In the genomic region with DNA sequence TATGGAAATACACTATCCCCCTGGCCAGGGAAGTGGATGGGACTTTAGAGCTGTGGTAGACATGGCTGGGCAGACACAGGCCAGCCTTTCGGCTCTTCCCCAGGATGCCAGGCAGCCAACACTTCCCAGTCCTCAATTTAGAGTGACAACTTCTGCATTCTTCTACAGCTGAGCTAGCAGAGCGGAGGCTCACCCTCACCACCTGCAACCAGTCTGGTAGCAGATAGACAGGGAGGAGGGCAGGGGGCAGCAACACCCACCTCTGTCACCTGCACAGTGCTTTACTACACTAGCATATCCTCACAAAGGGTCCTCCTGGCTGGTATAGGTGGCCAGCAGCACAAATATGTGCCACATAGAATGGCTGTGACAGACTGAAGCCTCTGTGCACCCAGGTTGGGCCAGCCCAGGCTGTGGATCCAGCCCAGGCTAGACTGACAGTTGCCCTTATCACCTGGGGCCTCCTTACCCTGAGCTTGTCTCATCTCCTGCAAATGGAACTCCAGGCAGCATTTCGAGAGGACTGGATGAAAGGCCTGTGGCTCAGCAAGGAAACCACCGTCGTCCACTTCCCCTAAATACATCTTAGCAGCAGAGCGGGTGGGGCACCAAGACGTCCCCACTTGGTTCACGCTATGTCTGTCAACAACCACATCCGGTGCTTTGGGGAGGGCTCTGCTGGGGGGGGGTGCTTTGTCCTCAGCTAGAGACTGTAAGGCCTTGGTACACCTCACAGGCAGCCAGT, we compare ENCODE assay signal across 8 mouse cellular contexts. TPM values are rescaled to one million over a fixed set of nuclear protein-coding genes. Genes with fewer than 3 reads are reported as not detected.
A peak's percentile ranks its signal among the peaks of the same experiment; 100 is the strongest.
DNase-seq lines count a peak whose midpoint lies in the region; ATAC-seq and TF ChIP-seq lines count a peak whose summit lies in the region.

No protein-coding gene starts in this region.

- no peak overlapping the region for H3K9ac ChIP-seq in intestine, embryonic 16.5 days (ENCODE audit: low read depth, low read length)
- no peak overlapping the region for H3K9ac ChIP-seq in intestine, postnatal 0 days (ENCODE audit: low read depth, low read length)
- no peak overlapping the region for H3K9ac ChIP-seq in stomach, postnatal 0 days (ENCODE audit: low read length)
- no peak overlapping the region for H3K9ac ChIP-seq in hindbrain, embryonic 12.5 days

- no peaks in the 10 kb centered on the region for H3K36me3 ChIP-seq in intestine, embryonic 16.5 days (ENCODE audit: control insufficient read depth, insufficient read depth, low read length)
- H3K36me3 ChIP-seq in intestine, postnatal 0 days (ENCODE audit: control insufficient read depth, insufficient read depth) = no peaks in the 10 kb centered on the region
- H3K36me3 ChIP-seq in stomach, postnatal 0 days (ENCODE audit: control insufficient read depth, insufficient read depth, low read length) = no peaks in the 10 kb centered on the region
- no peaks in the 10 kb centered on the region for H3K36me3 ChIP-seq in hindbrain, embryonic 12.5 days

- no peak overlapping the region for H3K4me3 ChIP-seq in intestine, embryonic 16.5 days (ENCODE audit: low read length)
- no peak overlapping the region for H3K4me3 ChIP-seq in intestine, postnatal 0 days (ENCODE audit: low read depth, low read length)
- no peak overlapping the region for H3K4me3 ChIP-seq in stomach, postnatal 0 days (ENCODE audit: low read depth, low read length)
- H3K4me3 ChIP-seq in cerebellum, adult 2 months (replicated peaks; ENCODE audit: insufficient read depth, low read depth, low read length) = no peak overlapping the region
- no peak overlapping the region for H3K4me3 ChIP-seq in hindbrain, embryonic 12.5 days

- no peak overlapping the region for H3K4me2 ChIP-seq in intestine, embryonic 16.5 days (ENCODE audit: low read depth, low read length)
- no peak overlapping the region for H3K4me2 ChIP-seq in intestine, postnatal 0 days (replicated peaks; ENCODE audit: low read depth)
- H3K4me2 ChIP-seq in stomach, postnatal 0 days (replicated peaks; ENCODE audit: low read depth) = no peak overlapping the region
- H3K4me2 ChIP-seq in hindbrain, embryonic 12.5 days (replicated peaks) = no peak overlapping the region

- no peak for TF ChIP-seq EP300 in stomach, postnatal 0 days (optimal IDR thresholded peaks at IDR 0.05)

- H3K27me3 ChIP-seq in intestine, embryonic 16.5 days (replicated peaks; ENCODE audit: control insufficient read depth, insufficient read depth, low read length) = peaks cover 11% of the 10 kb centered on the region
- peaks cover 10% of the 10 kb centered on the region; the same call in 1 of the 2 replicates for H3K27me3 ChIP-seq in intestine, postnatal 0 days (replicated peaks; ENCODE audit: control insufficient read depth, insufficient read depth, low read length)
- no peaks in the 10 kb centered on the region; the same call in 1 of the 2 replicates for H3K27me3 ChIP-seq in stomach, postnatal 0 days (ENCODE audit: control insufficient read depth, insufficient read depth, low read length)
- H3K27me3 ChIP-seq in cerebellum, adult 2 months (ENCODE audit: control insufficient read depth, insufficient read depth, low read length) = no peaks in the 10 kb centered on the region
- peaks cover 26% of the 10 kb centered on the region for H3K27me3 ChIP-seq in hindbrain, embryonic 12.5 days

- no peaks in the 10 kb centered on the region for H3K9me3 ChIP-seq in intestine, embryonic 16.5 days (ENCODE audit: control insufficient read depth, low read length)
- no peaks in the 10 kb centered on the region for H3K9me3 ChIP-seq in intestine, postnatal 0 days (ENCODE audit: control insufficient read depth)
- H3K9me3 ChIP-seq in stomach, postnatal 0 days (ENCODE audit: control insufficient read depth, low read length) = no peaks in the 10 kb centered on the region
- H3K9me3 ChIP-seq in hindbrain, embryonic 12.5 days (replicated peaks) = no peaks in the 10 kb centered on the region

- TF ChIP-seq POLR2A in cerebellum, adult 2 months (IDR thresholded peaks at IDR 0.05; ENCODE audit: borderline replicate concordance, insufficient read depth, low read length) = no peak

- no peak for TF ChIP-seq CTCF in intestine, postnatal 0 days (IDR thresholded peaks at IDR 0.05; ENCODE audit: low read depth)
- no peak for TF ChIP-seq CTCF in stomach, postnatal 0 days (IDR thresholded peaks at IDR 0.05; ENCODE audit: low read depth)
- no peak for TF ChIP-seq CTCF in cerebellum, adult 2 months (IDR thresholded peaks at IDR 0.05; ENCODE audit: borderline replicate concordance, insufficient read depth, low read depth, low read length)

- peak; percentile 77 for DNase-seq in c-Kit-positive CD71-negative TER-119-negative erythroid progenitor cells, embryonic 14.5 days (ENCODE audit: low read depth)
- DNase-seq in lung, postnatal 25 days (ENCODE audit: low spot score) = peak; percentile 77
- no peak for DNase-seq in stomach, postnatal 0 days (ENCODE audit: low spot score)
- no peak for DNase-seq in cerebellum, adult 2 months
- DNase-seq in frontal cortex, postnatal 10 days (ENCODE audit: low spot score in 2 of 2) = no peak

- WGBS in intestine, embryonic 16.5 days = 68% methylated on average over 9 of the region's 9 CpGs
- 57% methylated on average over 9 of the region's 9 CpGs for WGBS in intestine, postnatal 0 days
- WGBS in stomach, postnatal 0 days = 51% methylated on average over 9 of the region's 9 CpGs
- WGBS in cerebellum, adult 2 months = 88% methylated on average over 9 of the region's 9 CpGs
- 72% methylated on average over 9 of the region's 9 CpGs for WGBS in hindbrain, embryonic 12.5 days

- no peak for ATAC-seq in intestine, embryonic 16.5 days
- no peak for ATAC-seq in intestine, postnatal 0 days
- peak; percentile 5; the same call in 1 of the 2 replicates for ATAC-seq in stomach, postnatal 0 days (ENCODE audit: low FRiP score, low TSS enrichment)
- no peak for ATAC-seq in hindbrain, embryonic 12.5 days (ENCODE audit: low FRiP score)

- no peaks in the 10 kb centered on the region; the same call in 1 of the 2 replicates for H3K4me1 ChIP-seq in intestine, embryonic 16.5 days (ENCODE audit: control insufficient read depth, insufficient read depth, low read length)
- H3K4me1 ChIP-seq in intestine, postnatal 0 days (replicated peaks; ENCODE audit: control insufficient read depth, insufficient read depth, low read length) = 0 out of 2 replicates have a peak, but pooled peaks cover 3% of the 10 kb centered on the region
- no peaks in the 10 kb centered on the region for H3K4me1 ChIP-seq in stomach, postnatal 0 days (replicated peaks; ENCODE audit: control insufficient read depth, insufficient read depth)
- H3K4me1 ChIP-seq in cerebellum, adult 2 months (ENCODE audit: control insufficient read depth, insufficient read depth, low read length) = no peaks in the 10 kb centered on the region
- peaks cover under 1% of the 10 kb centered on the region for H3K4me1 ChIP-seq in hindbrain, embryonic 12.5 days

- 0 out of 2 replicates have a peak overlapping the region, but pooled peaks have one; percentile 27 for H3K27ac ChIP-seq in intestine, embryonic 16.5 days (ENCODE audit: low read length)
- no peak overlapping the region for H3K27ac ChIP-seq in intestine, postnatal 0 days (ENCODE audit: low read depth, low read length)
- 0 out of 2 replicates have a peak overlapping the region, but pooled peaks have one; percentile 1 for H3K27ac ChIP-seq in stomach, postnatal 0 days (replicated peaks)
- H3K27ac ChIP-seq in cerebellum, adult 2 months (ENCODE audit: insufficient read depth, low read length) = no peak overlapping the region
- no peak overlapping the region for H3K27ac ChIP-seq in hindbrain, embryonic 12.5 days

RNA-seq across cellular contexts. Expression of a gene that starts 6.0 kb away (rescaled TPM):
- polyA plus RNA-seq in intestine, embryonic 16.5 days (2015; fragmentation: Nextera tagmentation; extraction: Ambion mirVana) = 1.2 and 1.3 TPM in 2 replicates
- polyA plus RNA-seq in intestine, postnatal 0 days (2015; fragmentation: Nextera tagmentation; extraction: Ambion mirVana) = 0.65 and 1.3 TPM in 2 replicates
- polyA plus RNA-seq in stomach, postnatal 0 days (2015; fragmentation: Nextera tagmentation; extraction: Ambion mirVana) = 1.0 and 1.2 TPM in 2 replicates
- 1.1 and 1.2 TPM in 2 replicates for polyA plus RNA-seq in cerebellum, adult 2 months (2012; rRNA removed)
- 0.47 and 0.96 TPM in 2 replicates for polyA plus RNA-seq in hindbrain, embryonic 12.5 days (2016; fragmentation: Nextera tagmentation; extraction: Ambion mirVana)

RNA-seq across cellular contexts. Expression of a gene that starts 26.7 kb away (rescaled TPM):
- polyA plus RNA-seq in intestine, embryonic 16.5 days (2015; fragmentation: Nextera tagmentation; extraction: Ambion mirVana) = 53.2 and 58.8 TPM in 2 replicates
- polyA plus RNA-seq in intestine, postnatal 0 days (2015; fragmentation: Nextera tagmentation; extraction: Ambion mirVana) = 105 and 117 TPM in 2 replicates
- 83.5 and 86.2 TPM in 2 replicates for polyA plus RNA-seq in stomach, postnatal 0 days (2015; fragmentation: Nextera tagmentation; extraction: Ambion mirVana)
- polyA plus RNA-seq in cerebellum, adult 2 months (2012; rRNA removed) = 53.3 and 57.1 TPM in 2 replicates
- polyA plus RNA-seq in hindbrain, embryonic 12.5 days (2016; fragmentation: Nextera tagmentation; extraction: Ambion mirVana) = 34.8 and 36.8 TPM in 2 replicates

RNA-seq across cellular contexts. Expression of a gene that starts 55.2 kb away (rescaled TPM):
- polyA plus RNA-seq in intestine, embryonic 16.5 days (2015; fragmentation: Nextera tagmentation; extraction: Ambion mirVana) = 60.0 and 63.3 TPM in 2 replicates
- polyA plus RNA-seq in intestine, postnatal 0 days (2015; fragmentation: Nextera tagmentation; extraction: Ambion mirVana) = 108 and 111 TPM in 2 replicates
- 76.3 and 83.1 TPM in 2 replicates for polyA plus RNA-seq in stomach, postnatal 0 days (2015; fragmentation: Nextera tagmentation; extraction: Ambion mirVana)
- polyA plus RNA-seq in cerebellum, adult 2 months (2012; rRNA removed) = 87.5 and 91.1 TPM in 2 replicates
- polyA plus RNA-seq in hindbrain, embryonic 12.5 days (2016; fragmentation: Nextera tagmentation; extraction: Ambion mirVana) = 26.5 and 28.1 TPM in 2 replicates

Comparison
In these comparisons a context has a peak if more than half of its experiments do, and no peak if none do; other contexts are left out.
1. H3K27ac ChIP-seq: peak in intestine, embryonic 16.5 days (single experiment) and stomach, postnatal 0 days (single experiment); none in intestine, postnatal 0 days (single experiment), cerebellum, adult 2 months (single experiment) and hindbrain, embryonic 12.5 days (single experiment).
2. DNase-seq: peak in c-Kit-positive CD71-negative TER-119-negative erythroid progenitor cells, embryonic 14.5 days (single experiment) and lung, postnatal 25 days (single experiment); none in stomach, postnatal 0 days (single experiment), cerebellum, adult 2 months (0 of 2) and frontal cortex, postnatal 10 days (0 of 2).